Mouse (Mus musculus) stomach, postnatal 0 days (tissue): ENCODE results near the gene Upk2. TPM values are rescaled to one million over a fixed set of nuclear protein-coding genes. Genes with fewer than 3 reads are reported as not detected.

Source experiments
- ATAC-seq: fragments of 200-750 bp; cut with Nextera tagmentation; 2 replicates; pipeline ENCODE4 v1.8.0; 2017; ENCODE audit not compliant: low FRiP score, low TSS enrichment
- DNase-seq: peaks from one replicate; pipeline ENCODE4 v3.0.0-alpha.2; 2016; ENCODE audit warnings: low spot score
- H3K27ac ChIP-seq: fragments of 300-500 bp; sonication (generic); replicated peaks from 2 replicates; pipeline ENCODE4 v1.5.1; 2014; ENCODE audit warnings: mild to moderate bottlenecking, control low read depth
- H3K27me3 ChIP-seq: fragments of 300-500 bp; sonication (generic); 2 replicates; pipeline ENCODE4 v1.6.1; 2014; ENCODE audit warnings: low read length; ENCODE audit not compliant: control insufficient read depth, insufficient read depth
- H3K36me3 ChIP-seq: fragments of 300-500 bp; sonication (generic); 2 replicates; pipeline ENCODE4 v1.6.1; 2014; ENCODE audit warnings: low read length, mixed read lengths; ENCODE audit not compliant: control insufficient read depth, insufficient read depth
- H3K4me1 ChIP-seq: fragments of 300-500 bp; sonication (generic); replicated peaks from 2 replicates; pipeline ENCODE4 v1.6.1; 2014; ENCODE audit warnings: antibody characterized with exemption; ENCODE audit not compliant: control insufficient read depth, insufficient read depth
- H3K4me2 ChIP-seq: fragments of 300-500 bp; sonication (generic); replicated peaks from 2 replicates; pipeline ENCODE4 v1.6.1; 2014; ENCODE audit warnings: low read depth, mild to moderate bottlenecking, control low read depth, moderate library complexity
- H3K4me3 ChIP-seq: fragments of 300-500 bp; sonication (generic); 2 replicates; pipeline ENCODE4 v1.5.1; 2014; ENCODE audit warnings: low read depth, low read length, control low read depth
- H3K9ac ChIP-seq: fragments of 300-500 bp; sonication (generic); 2 replicates; pipeline ENCODE4 v1.6.1; 2014; ENCODE audit warnings: mild to moderate bottlenecking, low read length, control low read depth, mixed read lengths
- H3K9me3 ChIP-seq: fragments of 300-500 bp; sonication (generic); 2 replicates; pipeline ENCODE4 v1.6.1; 2016; ENCODE audit warnings: low read length; ENCODE audit not compliant: control insufficient read depth
- CTCF ChIP-seq: IDR thresholded peaks from 2 replicates; pipeline ENCODE4 v1.5.1; 2016; ENCODE audit warnings: antibody characterized with exemption, low read depth, mild to moderate bottlenecking, moderate library complexity
- EP300 ChIP-seq: optimal IDR thresholded peaks from 2 replicates; pipeline ENCODE3; 2016; ENCODE audit warnings: antibody characterized with exemption
- WGBS: fragments of 180-500 bp; shearing (Covaris S2); extraction: QIAGEN DNeasy Blood & Tissue Kit; methylation state at CpG from one replicate; pipeline ENCODE4 v1.1.7; 2014; 5-methylcytosine and 5-hydroxymethylcytosine counted together
- polyA plus RNA-seq: library from polyadenylated mRNA; unstranded; fragments of >200 nt; fragmentation: Nextera tagmentation; extraction: Ambion mirVana; gene quantifications from 2 replicates; pipeline ENCODE4 v1.2.1, GENCODE M21; 2015

The Upk2 gene
- polyA plus RNA-seq, 1 experiment from 2014 or later: 5.4 TPM

- Histone ChIP-seq H3K27ac (peak overlapping the region; percentile 98), H3K4me3 (peak overlapping the region; percentile 99), H3K27me3 (no peaks in the 10 kb centered on the region), H3K36me3 (no peaks in the 10 kb centered on the region), H3K4me1 (peaks cover 44% of the 10 kb centered on the region), H3K9ac (peak overlapping the region; percentile 60), H3K9me3 (no peaks in the 10 kb centered on the region), H3K4me2 (peak overlapping the region; percentile 77)
- ATAC-seq: no peak
- WGBS: 5% methylated on average over 15 of the region's 15 CpGs
- TF ChIP-seq CTCF (no peak), EP300 (no peak)
- DNase-seq: peak; percentile 69
Observed at GRCm38 (mm10) chr9:44486741-44487421, 32.1 kb upstream of the Upk2 start.

GRCm38 (mm10) chr9:44486335-44486734 is 31.6 kb upstream of the Upk2 start:
- Histone ChIP-seq H3K4me2 (peak overlapping the region; percentile 77), H3K4me1 (peaks cover 44% of the 10 kb centered on the region), H3K4me3 (peak overlapping the region; percentile 99), H3K27ac (peak overlapping the region; percentile 98), H3K27me3 (no peaks in the 10 kb centered on the region), H3K9me3 (no peaks in the 10 kb centered on the region), H3K9ac (peak overlapping the region; percentile 60), H3K36me3 (no peaks in the 10 kb centered on the region)
- DNase-seq: peak; percentile 73
- 6% methylated on average over 3 of the region's 3 CpGs for WGBS
- TF ChIP-seq CTCF: no peak
- TF ChIP-seq EP300: no peak
- no peak for ATAC-seq

DNA sequence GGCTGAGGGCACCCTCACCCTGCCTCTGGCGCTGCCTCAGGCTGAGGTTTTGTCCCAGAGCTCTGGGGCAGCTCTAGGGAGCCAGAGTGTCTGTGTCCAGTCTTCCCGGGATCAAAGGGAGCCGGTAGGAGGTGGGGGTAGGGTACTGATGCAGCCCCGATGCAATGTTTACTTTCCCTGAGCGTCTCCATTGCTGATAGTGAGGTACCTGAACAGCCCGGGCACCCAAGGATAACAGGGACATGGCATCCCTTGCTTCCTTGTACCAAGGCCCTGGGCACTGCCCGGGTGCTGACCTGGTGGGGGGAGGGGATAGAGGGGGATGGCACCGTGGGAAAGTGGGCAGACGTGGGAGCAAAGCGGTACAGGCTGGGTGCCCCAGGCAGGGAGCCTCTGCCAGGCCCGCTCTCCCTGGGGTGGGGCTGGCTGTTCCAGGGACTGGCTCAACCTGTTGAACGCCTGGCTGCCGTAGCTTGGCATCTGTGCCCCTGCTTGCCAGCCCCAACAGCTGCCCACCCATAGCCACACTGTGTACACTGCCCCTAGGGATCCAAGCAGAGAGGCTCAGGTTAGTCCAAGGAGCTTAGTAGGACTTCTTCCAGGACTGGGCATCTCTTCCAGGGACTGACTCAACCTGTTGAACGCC is 30.9 kb upstream of the Upk2 start:
- WGBS: 19% methylated on average over 12 of the region's 14 CpGs
- Histone ChIP-seq H3K4me3 (peak overlapping the region; percentile 99), H3K4me1 (peaks cover 38% of the 10 kb centered on the region), H3K27me3 (no peaks in the 10 kb centered on the region), H3K27ac (peak overlapping the region; percentile 98), H3K4me2 (peak overlapping the region; percentile 77), H3K36me3 (no peaks in the 10 kb centered on the region), H3K9ac (peak overlapping the region; percentile 60), H3K9me3 (no peaks in the 10 kb centered on the region)
- ATAC-seq (peak; percentile 2; the same call in 1 of the 2 replicates), DNase-seq (peak; percentile 71)
- TF ChIP-seq CTCF: no peak
- TF ChIP-seq EP300: peak; percentile 46

DNA sequence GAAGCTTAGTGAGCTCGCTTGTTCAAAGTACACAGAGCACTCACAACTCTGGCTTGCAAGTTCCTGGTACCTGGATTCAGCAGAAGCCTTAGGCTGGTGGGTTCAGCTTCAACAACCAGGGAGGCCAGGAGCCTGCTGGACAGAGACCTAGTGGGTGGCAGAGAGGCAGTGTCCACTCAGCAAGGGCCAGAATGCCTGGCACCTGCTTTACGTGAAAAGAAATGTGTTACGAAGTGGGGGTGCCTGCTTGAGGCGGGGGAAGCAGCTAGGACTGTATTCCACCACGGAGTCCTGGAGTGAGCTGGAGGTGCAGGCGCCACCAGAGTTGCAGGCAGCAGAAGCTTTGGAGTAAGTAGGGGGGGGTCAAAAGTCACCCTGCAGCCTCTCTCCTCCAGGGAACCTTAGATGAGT is 30.3 kb upstream of the Upk2 start:
- peaks cover 35% of the 10 kb centered on the region for H3K4me1 ChIP-seq
- peak overlapping the region; percentile 60 for H3K9ac ChIP-seq
- H3K36me3 ChIP-seq: no peaks in the 10 kb centered on the region
- peak overlapping the region; percentile 98 for H3K27ac ChIP-seq
- peak overlapping the region; percentile 77 for H3K4me2 ChIP-seq
- no peaks in the 10 kb centered on the region for H3K27me3 ChIP-seq
- ATAC-seq (no peak), DNase-seq (no peak)
- peak overlapping the region; percentile 99 for H3K4me3 ChIP-seq
- 14% methylated on average over 6 of the region's 6 CpGs for WGBS
- no peak for TF ChIP-seq EP300
- no peaks in the 10 kb centered on the region for H3K9me3 ChIP-seq

DNA sequence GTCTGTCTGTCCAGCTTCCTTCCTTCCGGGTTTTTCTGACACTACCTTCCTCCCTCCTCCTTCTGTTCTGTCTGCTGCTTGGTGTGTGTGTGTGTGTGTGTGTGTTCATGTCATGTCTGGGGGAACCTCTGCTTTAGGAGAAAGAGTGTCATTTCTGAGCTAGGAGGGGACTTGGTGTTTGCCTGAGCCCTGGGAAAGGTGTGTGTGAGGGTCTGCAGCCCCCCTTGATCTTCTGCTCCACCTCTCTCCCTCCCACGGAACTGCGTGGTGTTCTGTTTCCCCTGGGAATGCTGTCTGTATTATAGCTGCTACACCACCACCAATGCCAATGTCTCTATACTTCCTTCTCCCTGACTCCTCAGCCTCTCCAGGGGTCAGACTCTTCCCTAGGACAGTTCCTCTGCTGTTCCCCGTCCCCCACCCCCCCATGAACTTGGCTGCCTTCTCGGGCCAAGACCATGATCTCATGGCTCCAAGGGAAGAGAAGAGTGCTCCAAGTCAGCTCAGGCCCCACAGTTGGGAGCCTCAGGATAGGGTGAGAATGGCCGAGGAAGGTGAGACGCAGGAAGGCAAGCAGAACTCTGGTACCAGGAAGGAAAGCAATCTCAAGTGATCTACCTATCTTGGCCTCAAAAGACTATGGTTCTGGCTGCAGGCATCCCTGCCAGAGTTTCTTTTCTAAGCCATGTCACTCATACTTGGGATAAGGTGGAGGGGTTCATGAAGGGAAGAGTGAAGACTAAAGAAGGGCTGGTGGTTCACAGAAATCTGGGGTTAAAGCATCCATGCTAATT is 29.7 kb upstream of the Upk2 start:
- TF ChIP-seq CTCF (no peak), EP300 (no peak)
- Histone ChIP-seq H3K9ac (peak overlapping the region; percentile 94), H3K36me3 (no peaks in the 10 kb centered on the region), H3K27ac (peak overlapping the region; percentile 98), H3K4me3 (peak overlapping the region; percentile 99), H3K4me1 (peaks cover 31% of the 10 kb centered on the region), H3K27me3 (no peaks in the 10 kb centered on the region), H3K9me3 (no peaks in the 10 kb centered on the region), H3K4me2 (peak overlapping the region; percentile 77)
- DNase-seq (peak; percentile 21), ATAC-seq (no peak)
- 6% methylated on average over 7 of the region's 7 CpGs for WGBS
